Mouse (Mus musculus): ENCODE results near the gene Gna13.

DNA sequence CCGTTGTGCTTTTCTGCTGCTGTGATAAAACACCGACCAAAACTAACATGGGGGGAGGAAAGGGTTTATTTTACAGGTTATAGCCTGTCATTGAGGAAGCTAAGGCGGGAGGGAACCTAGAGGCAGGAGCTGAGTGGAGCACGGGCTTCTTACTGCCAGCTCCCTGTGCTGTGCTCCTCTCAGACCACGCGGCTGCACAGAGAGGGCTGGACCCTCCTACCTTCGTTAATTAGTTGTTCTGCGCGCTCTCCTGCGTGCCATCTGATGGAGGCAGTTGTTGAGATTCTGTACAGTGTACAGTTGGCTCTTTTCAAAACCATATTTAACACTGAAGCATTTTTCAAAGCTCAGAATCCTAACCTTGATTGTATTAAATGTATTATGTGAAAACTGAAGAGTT is 14.8 kb downstream of the Gna13 start:
- TF ChIP-seq EP300 (IDR thresholded peaks at IDR 0.05; ENCODE audit: low read depth) = no peak
- no peak for TF ChIP-seq CTCF (IDR thresholded peaks at IDR 0.05; ENCODE audit: low read depth)
